Mouse (Mus musculus): Measurements from ENCODE around the gene Ak5. TPM values are rescaled to one million over a fixed set of nuclear protein-coding genes. Genes with fewer than 3 reads are reported as not detected.
"Not testable (repeated sequence)": the region's sequence is repeated elsewhere in the genome, so short reads cannot be mapped to it uniquely, and the experiment has no call there.

The Ak5 gene
- polyA plus RNA-seq, 1 experiment from 2014 or later = 16.3 TPM

GRCm38 (mm10) chr3:152581853-152582252 lies 86.3 kb downstream of the Ak5 start:
- not testable (repeated sequence) for ATAC-seq (ENCODE audit: low FRiP score, low read depth); H3K9me3 ChIP-seq; H3K4me3 ChIP-seq; H3K27me3 ChIP-seq; H3K27ac ChIP-seq (replicated peaks); H3K36me3 ChIP-seq; H3K4me1 ChIP-seq (replicated peaks); H3K9ac ChIP-seq; H3K4me2 ChIP-seq
- WGBS = 92% methylated on average over 3 of the region's 3 CpGs

DNA sequence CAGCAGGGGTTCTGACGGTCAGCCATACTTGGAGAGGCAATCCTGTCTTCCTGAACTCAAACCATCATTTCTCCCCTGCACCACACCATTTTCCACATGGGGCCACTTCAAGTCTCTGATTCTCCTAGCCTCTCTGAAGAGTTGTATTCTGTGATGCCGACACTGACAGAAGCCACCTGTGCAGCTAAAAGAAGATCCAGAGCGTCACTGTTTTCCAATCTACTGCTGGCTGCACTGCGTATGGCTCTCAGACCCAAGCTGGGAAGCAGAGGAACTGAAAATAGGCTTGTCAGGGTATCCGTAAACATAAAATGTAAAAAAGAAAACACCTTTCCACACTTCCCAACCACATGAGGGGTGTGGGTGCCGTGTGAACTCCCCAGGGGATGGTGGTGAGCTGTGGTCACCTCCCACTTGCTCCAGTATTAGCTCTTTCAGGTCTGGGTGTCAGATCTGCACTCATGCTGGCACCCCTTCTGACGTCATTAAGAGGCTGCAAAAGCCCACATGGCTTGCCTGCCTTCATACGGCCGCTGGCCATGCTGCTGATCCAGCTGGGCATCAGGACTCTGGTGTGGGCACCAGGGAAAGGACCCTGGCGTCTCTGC lies 88.1 kb downstream of the Ak5 start:
- no peak for ATAC-seq (ENCODE audit: low FRiP score, low read depth)
- no peak overlapping the region for H3K4me2 ChIP-seq
- H3K4me3 ChIP-seq = no peak overlapping the region
- no peaks in the 10 kb centered on the region for H3K36me3 ChIP-seq
- no peak overlapping the region for H3K27ac ChIP-seq (replicated peaks)
- no peak overlapping the region for H3K9ac ChIP-seq
- peaks cover 9% of the 10 kb centered on the region for H3K4me1 ChIP-seq (replicated peaks)
- H3K27me3 ChIP-seq = no peaks in the 10 kb centered on the region
- H3K9me3 ChIP-seq = no peaks in the 10 kb centered on the region
- 87% methylated on average over 10 of the region's 10 CpGs for WGBS

- peak; percentile 61; the same call in 1 of the 2 replicates for ATAC-seq (ENCODE audit: low FRiP score, low read depth)
- H3K4me3 ChIP-seq = no peak overlapping the region
- peak overlapping the region; percentile 58 for H3K27ac ChIP-seq (replicated peaks)
- 53% methylated on average over 26 of the region's 26 CpGs for WGBS
- H3K9me3 ChIP-seq = no peaks in the 10 kb centered on the region
- H3K4me2 ChIP-seq = 0 out of 2 replicates have a peak overlapping the region, but pooled peaks have one; percentile 11
- H3K36me3 ChIP-seq = no peaks in the 10 kb centered on the region
- no peaks in the 10 kb centered on the region for H3K27me3 ChIP-seq
- H3K9ac ChIP-seq = no peak overlapping the region
- H3K4me1 ChIP-seq (replicated peaks) = peaks cover 9% of the 10 kb centered on the region
Measured at GRCm38 (mm10) chr3:152578282-152579228, 89.6 kb downstream of the Ak5 start.

DNA sequence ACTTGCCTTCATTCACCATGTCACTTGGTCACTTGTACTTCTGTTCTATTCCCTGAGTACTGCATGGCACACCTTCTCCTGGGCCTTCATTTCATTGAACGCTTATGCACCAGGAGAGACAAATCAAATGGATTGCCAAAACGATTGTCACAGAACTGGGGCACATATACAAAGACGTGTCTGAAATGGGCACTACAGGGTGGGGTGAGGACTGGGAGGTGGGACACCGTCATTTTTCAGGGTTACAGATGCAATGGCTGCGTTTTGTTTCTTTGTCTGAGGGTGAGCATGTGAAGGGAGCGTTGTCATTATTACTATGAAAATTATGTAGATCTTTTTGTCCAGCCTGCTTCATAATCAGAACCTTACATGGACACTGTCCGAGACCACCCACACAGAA lies 90.4 kb downstream of the Ak5 start:
- Histone ChIP-seq H3K27ac (replicated peaks) (no peak overlapping the region), H3K27me3 (no peaks in the 10 kb centered on the region)

DNA sequence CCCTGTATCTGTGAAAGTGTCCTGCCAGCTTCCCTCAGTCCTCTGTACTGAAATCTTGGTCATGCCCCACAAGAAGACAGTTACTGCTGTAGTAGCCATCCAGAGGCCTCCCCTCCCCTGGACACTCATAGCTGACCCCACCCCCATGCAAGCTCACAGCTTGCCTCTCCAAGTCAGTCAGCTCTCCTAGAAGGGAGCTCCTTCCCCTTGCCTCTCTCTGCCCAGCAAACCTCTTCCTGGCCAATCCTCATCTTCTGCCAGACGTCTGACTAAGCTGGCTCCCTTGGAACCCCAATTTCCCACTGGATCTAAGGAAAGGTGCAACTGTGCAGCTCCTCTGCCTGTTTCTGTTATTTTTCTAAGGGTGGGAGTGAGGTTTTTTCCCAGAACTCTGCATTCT lies 90.9 kb downstream of the Ak5 start:
- 71% methylated on average over 1 of the region's 1 CpGs for WGBS
- H3K27me3 ChIP-seq = no peaks in the 10 kb centered on the region
- H3K9me3 ChIP-seq = no peaks in the 10 kb centered on the region
- no peaks in the 10 kb centered on the region for H3K36me3 ChIP-seq
- H3K4me2 ChIP-seq = no peak overlapping the region
- no peak overlapping the region for H3K4me3 ChIP-seq
- peaks cover 9% of the 10 kb centered on the region for H3K4me1 ChIP-seq (replicated peaks)
- H3K9ac ChIP-seq = no peak overlapping the region
- no peak overlapping the region for H3K27ac ChIP-seq (replicated peaks)
- ATAC-seq (ENCODE audit: low FRiP score, low read depth) = no peak

More for the DNA sequence above, 90.4 kb downstream of the Ak5 start:
- Histone ChIP-seq H3K4me2 (no peak overlapping the region), H3K9ac (no peak overlapping the region), H3K4me3 (no peak overlapping the region), H3K9me3 (no peaks in the 10 kb centered on the region), H3K36me3 (no peaks in the 10 kb centered on the region), H3K4me1 (replicated peaks) (peaks cover 9% of the 10 kb centered on the region)
- WGBS = 77% methylated on average over 7 of the region's 7 CpGs
- peak; percentile 34; the same call in 1 of the 2 replicates for ATAC-seq (ENCODE audit: low FRiP score, low read depth)

DNA sequence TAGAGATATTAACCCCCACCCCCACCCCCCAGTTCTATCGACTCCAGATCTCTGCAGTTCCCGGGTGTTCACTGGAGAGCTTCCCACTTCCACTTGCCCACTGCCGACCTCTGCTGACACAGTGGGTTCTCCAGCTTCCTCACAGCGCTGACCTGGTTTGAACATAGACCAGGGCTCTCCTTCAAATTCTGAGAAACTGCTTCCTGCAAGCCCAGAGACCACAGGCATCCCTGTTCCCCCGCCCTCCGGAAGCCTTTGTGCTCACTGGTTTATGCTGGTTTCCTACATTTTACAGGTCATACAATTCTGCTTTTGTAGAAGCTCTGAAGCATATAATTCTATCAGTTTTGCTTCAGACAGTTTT lies 98.9 kb downstream of the Ak5 start:
- Histone ChIP-seq H3K4me3 (no peak overlapping the region), H3K36me3 (no peaks in the 10 kb centered on the region), H3K27ac (replicated peaks) (no peak overlapping the region), H3K9me3 (no peaks in the 10 kb centered on the region), H3K4me1 (replicated peaks) (no peaks in the 10 kb centered on the region), H3K9ac (no peak overlapping the region), H3K4me2 (no peak overlapping the region), H3K27me3 (no peaks in the 10 kb centered on the region)
- ATAC-seq (ENCODE audit: low FRiP score, low read depth) = no peak
- WGBS = 84% methylated on average over 6 of the region's 6 CpGs

DNA sequence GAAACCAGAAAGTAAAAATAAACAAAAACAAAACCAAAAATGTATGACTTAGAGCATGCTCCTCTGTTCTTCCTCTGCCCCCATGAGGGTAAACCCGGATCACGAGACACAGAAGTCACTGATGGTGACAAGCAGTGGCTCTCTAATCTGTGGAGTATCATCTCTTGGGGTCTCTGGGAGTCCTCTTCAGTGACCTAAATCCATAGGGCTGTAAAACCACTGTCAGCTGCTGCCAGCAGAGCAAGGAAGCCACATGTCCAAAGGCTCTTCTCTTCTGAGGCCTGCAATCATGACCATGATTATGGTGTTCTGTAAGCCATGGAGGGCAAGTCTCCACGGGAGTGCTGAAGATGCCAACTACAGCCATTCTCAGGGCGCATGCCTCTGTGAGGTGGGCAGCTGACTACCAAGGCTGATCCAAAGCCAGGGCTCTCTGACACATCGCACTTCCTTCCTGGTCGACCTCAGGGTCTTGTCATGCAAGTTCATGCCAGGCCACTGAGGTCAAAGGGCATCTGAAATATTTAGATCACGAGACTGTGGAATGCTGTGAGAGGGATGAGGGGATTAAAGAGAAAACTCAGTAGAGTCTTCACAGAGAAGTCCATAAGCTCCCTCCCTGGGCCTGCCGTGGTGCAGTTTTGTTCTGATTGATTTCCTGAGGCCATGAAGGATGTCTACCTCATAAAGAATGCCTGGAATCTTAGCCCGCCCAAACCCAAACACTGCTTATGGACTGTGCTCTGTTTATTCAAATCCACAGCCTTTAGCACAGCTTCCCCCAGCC lies 99.5 kb downstream of the Ak5 start:
- Histone ChIP-seq H3K27me3 (no peaks in the 10 kb centered on the region), H3K4me3 (no peak overlapping the region), H3K36me3 (no peaks in the 10 kb centered on the region), H3K4me1 (replicated peaks) (no peaks in the 10 kb centered on the region), H3K4me2 (no peak overlapping the region), H3K9me3 (no peaks in the 10 kb centered on the region), H3K27ac (replicated peaks) (no peak overlapping the region), H3K9ac (no peak overlapping the region)
- no peak for ATAC-seq (ENCODE audit: low FRiP score, low read depth)
- 82% methylated on average over 9 of the region's 9 CpGs for WGBS

GRCm38 (mm10) chr3:152564516-152565113 lies 103.5 kb downstream of the Ak5 start:
- Histone ChIP-seq H3K4me1 (replicated peaks) (no peaks in the 10 kb centered on the region), H3K9me3 (no peaks in the 10 kb centered on the region), H3K9ac (no peak overlapping the region), H3K36me3 (no peaks in the 10 kb centered on the region), H3K27me3 (no peaks in the 10 kb centered on the region), H3K4me2 (no peak overlapping the region), H3K27ac (replicated peaks) (no peak overlapping the region), H3K4me3 (no peak overlapping the region)
- WGBS = 86% methylated on average over 6 of the region's 6 CpGs
- ATAC-seq (ENCODE audit: low FRiP score, low read depth) = no peak

GRCm38 (mm10) chr3:152563833-152564232 lies 104.3 kb downstream of the Ak5 start:
- no peaks in the 10 kb centered on the region for H3K4me1 ChIP-seq (replicated peaks)
- no peaks in the 10 kb centered on the region for H3K9me3 ChIP-seq
- no peak overlapping the region for H3K27ac ChIP-seq (replicated peaks)
- no peak overlapping the region for H3K4me2 ChIP-seq
- no peak for ATAC-seq (ENCODE audit: low FRiP score, low read depth)
- H3K4me3 ChIP-seq = no peak overlapping the region
- no peak overlapping the region for H3K9ac ChIP-seq
- no peaks in the 10 kb centered on the region for H3K36me3 ChIP-seq
- no peaks in the 10 kb centered on the region for H3K27me3 ChIP-seq

GRCm38 (mm10) chr3:152561708-152562107 lies 106.5 kb downstream of the Ak5 start:
- no peak for ATAC-seq (ENCODE audit: low FRiP score, low read depth)
- 76% methylated on average over 2 of the region's 2 CpGs for WGBS

DNA sequence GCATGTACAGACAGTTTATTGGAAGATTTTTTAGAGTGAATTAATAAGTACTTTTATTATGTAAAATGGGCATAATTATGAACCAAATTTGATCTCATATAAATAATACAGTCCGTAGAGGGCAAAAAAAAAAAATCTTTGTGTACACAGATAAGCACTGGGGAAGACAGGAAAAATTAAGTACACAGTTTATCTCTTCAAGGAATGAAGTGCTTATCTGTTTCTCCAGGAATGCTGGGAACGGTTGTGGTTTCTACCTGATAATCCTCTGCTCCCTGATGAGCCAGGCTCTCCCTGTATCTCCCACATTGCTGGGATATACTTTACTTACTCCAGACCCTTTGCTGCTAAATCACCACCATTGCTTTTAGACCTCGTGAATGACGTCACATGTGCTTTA lies 108.9 kb downstream of the Ak5 start:
- Histone ChIP-seq H3K27ac (replicated peaks) (no peak overlapping the region), H3K4me2 (no peak overlapping the region), H3K36me3 (no peaks in the 10 kb centered on the region), H3K4me1 (replicated peaks) (no peaks in the 10 kb centered on the region), H3K9ac (no peak overlapping the region), H3K4me3 (no peak overlapping the region), H3K27me3 (no peaks in the 10 kb centered on the region), H3K9me3 (no peaks in the 10 kb centered on the region)
- no peak for ATAC-seq (ENCODE audit: low FRiP score, low read depth)
- WGBS = 84% methylated on average over 4 of the region's 4 CpGs

More at GRCm38 (mm10) chr3:152561708-152562107, 106.5 kb downstream of the Ak5 start:
- Histone ChIP-seq H3K4me1 (replicated peaks) (no peaks in the 10 kb centered on the region), H3K36me3 (no peaks in the 10 kb centered on the region), H3K4me3 (no peak overlapping the region), H3K27me3 (no peaks in the 10 kb centered on the region), H3K27ac (replicated peaks) (no peak overlapping the region), H3K9me3 (no peaks in the 10 kb centered on the region), H3K4me2 (no peak overlapping the region), H3K9ac (no peak overlapping the region)

Data from hindbrain, embryonic 15.5 days (tissue).